ENCODE assay signal across 9 mouse cellular contexts in genomic region chr6:49211596-49211995, GRCm38 (mm10). TPM values are rescaled to one million over a fixed set of nuclear protein-coding genes. Genes with fewer than 3 reads are reported as not detected.
DNase-seq lines count a peak whose midpoint lies in the region; ATAC-seq and TF ChIP-seq lines count a peak whose summit lies in the region.
"Had no signal": no experiment of that assay in that cellular context is flagged by ENCODE, and none has a peak within 500 bp of the region (broad histone marks: within the 10 kb centered on the region; RNA-seq: fewer than 3 reads in every experiment).

No protein-coding gene starts in this region.

- intact Hi-C loops in heart, postnatal 36 days (cut with DNase I), result no loop called here

- H3K4me3 ChIP-seq in heart, embryonic 15.5 days, result no peak overlapping the region
- no peak overlapping the region for H3K4me3 ChIP-seq in bone marrow macrophage, adult 2 months (ENCODE audit: insufficient read depth, low read length)
- H3K4me3 ChIP-seq in forebrain, embryonic 15.5 days, result peak overlapping the region; percentile 2; the same call in 1 of the 2 replicates
- H3K4me3 ChIP-seq in liver, embryonic 14.5 days (ENCODE audit: insufficient read depth in 1 of 2, low read depth in 2 of 2, low read length in 2 of 2), result no peak overlapping the region
- H3K4me3 ChIP-seq in layer of hippocampus, adult 2 months, result no peak overlapping the region

- no peaks in the 10 kb centered on the region for H3K27me3 ChIP-seq in heart, embryonic 15.5 days
- H3K27me3 ChIP-seq in forebrain, embryonic 15.5 days, result no peaks in the 10 kb centered on the region
- H3K27me3 ChIP-seq in liver, embryonic 14.5 days (ENCODE audit: control insufficient read depth, insufficient read depth, low read length), result no peaks in the 10 kb centered on the region

- DNase-seq in heart, postnatal 36 days, result no peak
- no peak for DNase-seq in liver, embryonic 14.5 days (ENCODE audit: low read depth in 3 of 3, low spot score in 3 of 3)
- no peak for DNase-seq in layer of hippocampus, adult 2 months (ENCODE audit: low spot score in 2 of 2)
- DNase-seq: thymus, postnatal 4 days had no signal

- TF ChIP-seq CTCF in bone marrow macrophage, adult 2 months (IDR thresholded peaks at IDR 0.05; ENCODE audit: low read depth, low read length), result no peak
- no peak for TF ChIP-seq CTCF in liver, embryonic 14.5 days (IDR thresholded peaks at IDR 0.05; ENCODE audit: low read depth)
- TF ChIP-seq CTCF in layer of hippocampus, adult 2 months (conservative IDR thresholded peaks at IDR 0.05), result no peak

- peak overlapping the region; percentile 68 for H3K27ac ChIP-seq in heart, embryonic 15.5 days
- H3K27ac ChIP-seq in bone marrow macrophage, adult 2 months (ENCODE audit: insufficient read depth, low read depth, low read length), result peak overlapping the region; percentile 75
- no peak overlapping the region for H3K27ac ChIP-seq in forebrain, embryonic 15.5 days (replicated peaks)
- H3K27ac ChIP-seq in liver, embryonic 14.5 days, result no peak overlapping the region
- no peak overlapping the region for H3K27ac ChIP-seq in layer of hippocampus, adult 2 months

- TF ChIP-seq EP300 in liver, embryonic 14.5 days (IDR thresholded peaks at IDR 0.05; ENCODE audit: low read depth), result no peak

- no peak overlapping the region for H3K9ac ChIP-seq in heart, embryonic 15.5 days
- no peak overlapping the region for H3K9ac ChIP-seq in forebrain, embryonic 15.5 days (replicated peaks)
- no peak overlapping the region; the same call in 1 of the 2 replicates for H3K9ac ChIP-seq in liver, embryonic 14.5 days (replicated peaks)

- WGBS in heart, embryonic 15.5 days, result 43% methylated on average over 5 of the region's 5 CpGs
- 15% methylated on average over 5 of the region's 5 CpGs for WGBS in forebrain, embryonic 15.5 days
- WGBS in liver, embryonic 14.5 days (ENCODE audit: insufficient replicate concordance), result 30% methylated on average over 5 of the region's 5 CpGs

- TF ChIP-seq POLR2A in bone marrow macrophage, adult 2 months (IDR thresholded peaks at IDR 0.05; ENCODE audit: borderline replicate concordance, low read depth, low read length), result no peak

- H3K4me1 ChIP-seq in heart, embryonic 15.5 days (replicated peaks), result peaks cover 55% of the 10 kb centered on the region
- peaks cover 33% of the 10 kb centered on the region for H3K4me1 ChIP-seq in bone marrow macrophage, adult 2 months (ENCODE audit: control insufficient read depth, insufficient read depth, low read length)
- H3K4me1 ChIP-seq in forebrain, embryonic 15.5 days, result peaks cover 60% of the 10 kb centered on the region
- H3K4me1 ChIP-seq in liver, embryonic 14.5 days (replicated peaks; ENCODE audit: control insufficient read depth in 2 of 2, insufficient read depth in 2 of 2, low read length in 1 of 2), result peaks cover 21 to 36% of the 10 kb centered on the region in 2 experiments

- no peaks in the 10 kb centered on the region for H3K36me3 ChIP-seq in heart, embryonic 15.5 days
- 0 out of 2 replicates have a peak, but pooled peaks cover 1% of the 10 kb centered on the region for H3K36me3 ChIP-seq in forebrain, embryonic 15.5 days
- H3K36me3 ChIP-seq in liver, embryonic 14.5 days (replicated peaks; ENCODE audit: control insufficient read depth, insufficient read depth, low read depth), result peaks cover 3% of the 10 kb centered on the region; the same call in 1 of the 2 replicates

- H3K9me3 ChIP-seq in heart, embryonic 15.5 days (replicated peaks), result no peaks in the 10 kb centered on the region
- no peaks in the 10 kb centered on the region for H3K9me3 ChIP-seq in forebrain, embryonic 15.5 days
- H3K9me3 ChIP-seq in liver, embryonic 14.5 days (ENCODE audit: control insufficient read depth, low read length), result no peaks in the 10 kb centered on the region

- ATAC-seq in heart, embryonic 15.5 days (replicated peaks; ENCODE audit: insufficient number of reproducible peaks, insufficient read depth, low FRiP score, low read depth), result no peak
- no peak for ATAC-seq in forebrain, embryonic 15.5 days (replicated peaks)
- no peak for ATAC-seq in liver, embryonic 14.5 days (ENCODE audit: insufficient read depth)
- no peak for ATAC-seq in CD4-positive, CD25-positive, alpha-beta regulatory T cell, adult 4 months
- ATAC-seq in megakaryocyte, adult 5-6 weeks (ENCODE audit: poor library complexity, severe bottlenecking), result no peak

- peak overlapping the region; percentile 27; the same call in 1 of the 2 replicates for H3K4me2 ChIP-seq in heart, embryonic 15.5 days
- peak overlapping the region; percentile 34 for H3K4me2 ChIP-seq in forebrain, embryonic 15.5 days (replicated peaks)
- H3K4me2 ChIP-seq in liver, embryonic 14.5 days (ENCODE audit: low read depth), result peak overlapping the region; percentile 46

RNA-seq across cellular contexts. Expression of gene Igf2bp3, which starts 3.2 kb away (rescaled TPM):
- 33.0 and 33.4 TPM in 2 replicates for polyA plus RNA-seq in heart, embryonic 15.5 days (2015; fragmentation: Nextera tagmentation; extraction: Ambion mirVana)
- total RNA-seq in heart, postnatal 36 days (2021), result under 1 TPM; 0.19 to 0.22 TPM
- polyA plus RNA-seq in bone marrow macrophage, adult 2 months (2012; ENCODE audit: insufficient read depth, insufficient read length, missing spikeins), result 0.68 and 0.79 TPM in 2 replicates
- 36.5 and 39.8 TPM in 2 replicates for polyA plus RNA-seq in forebrain, embryonic 15.5 days (2015; fragmentation: Nextera tagmentation; extraction: Ambion mirVana)
- polyA plus RNA-seq in liver, embryonic 14.5 days (2012; rRNA removed), result 5.0 and 7.6 TPM in 2 replicates
- 14.0 and 15.4 TPM in 2 replicates for polyA plus RNA-seq in liver, embryonic 14.5 days (2014; fragmentation: Nextera tagmentation; extraction: Ambion mirVana)
- 1 to 10 TPM; 1.2 to 3.0 TPM for polyA plus RNA-seq in CD4-positive, CD25-positive, alpha-beta regulatory T cell, adult 4 months (2017; shearing (Covaris generic))
- total RNA-seq in megakaryocyte, adult 5-6 weeks (2015), result 0.02 and 0.05 TPM in 2 replicates
- not detected in 2 replicates for total RNA-seq in megakaryocyte, adult 5-6 weeks (2017)
- total RNA-seq in layer of hippocampus, adult 2 months (2021), result not detected

RNA-seq across cellular contexts. Expression of gene Tra2a, which starts 52.2 kb away (rescaled TPM):
- 55.5 and 59.6 TPM in 2 replicates for polyA plus RNA-seq in heart, embryonic 15.5 days (2015; fragmentation: Nextera tagmentation; extraction: Ambion mirVana)
- 10 to 100 TPM; 26.8 to 28.4 TPM for total RNA-seq in heart, postnatal 36 days (2021)
- polyA plus RNA-seq in bone marrow macrophage, adult 2 months (2012; ENCODE audit: insufficient read depth, insufficient read length, missing spikeins), result 94.2 and 103 TPM in 2 replicates
- 147 and 152 TPM in 2 replicates for polyA plus RNA-seq in forebrain, embryonic 15.5 days (2015; fragmentation: Nextera tagmentation; extraction: Ambion mirVana)
- polyA plus RNA-seq in liver, embryonic 14.5 days (2012; rRNA removed), result 46.4 and 61.4 TPM in 2 replicates
- 16.1 and 16.4 TPM in 2 replicates for polyA plus RNA-seq in liver, embryonic 14.5 days (2014; fragmentation: Nextera tagmentation; extraction: Ambion mirVana)
- polyA plus RNA-seq in CD4-positive, CD25-positive, alpha-beta regulatory T cell, adult 4 months (2017; shearing (Covaris generic)), result 10 to 100 TPM; 37.2 to 48.8 TPM
- total RNA-seq in megakaryocyte, adult 5-6 weeks (2015), result 124 and 144 TPM in 2 replicates
- total RNA-seq in megakaryocyte, adult 5-6 weeks (2017), result 98.9 and 106 TPM in 2 replicates
- 10 to 100 TPM; 69.9 to 86.9 TPM for total RNA-seq in layer of hippocampus, adult 2 months (2021)

Comparison
In these comparisons a context has a peak if more than half of its experiments do, and no peak if none do; other contexts are left out.
1. H3K27ac ChIP-seq: peak in heart, embryonic 15.5 days (single experiment) and bone marrow macrophage, adult 2 months (single experiment); none in forebrain, embryonic 15.5 days (single experiment), liver, embryonic 14.5 days (single experiment) and layer of hippocampus, adult 2 months (single experiment).
2. Peak in every context shown above with its lines, with median percentiles within 50 percentile points of each other: H3K4me2 ChIP-seq.